Mouse (Mus musculus): ENCODE measurements around the gene Dppa1.
"Not testable (repeated sequence)": the region's sequence is repeated elsewhere in the genome, so short reads cannot be mapped to it uniquely, and the experiment has no call there.

Gene Dppa1

DNA sequence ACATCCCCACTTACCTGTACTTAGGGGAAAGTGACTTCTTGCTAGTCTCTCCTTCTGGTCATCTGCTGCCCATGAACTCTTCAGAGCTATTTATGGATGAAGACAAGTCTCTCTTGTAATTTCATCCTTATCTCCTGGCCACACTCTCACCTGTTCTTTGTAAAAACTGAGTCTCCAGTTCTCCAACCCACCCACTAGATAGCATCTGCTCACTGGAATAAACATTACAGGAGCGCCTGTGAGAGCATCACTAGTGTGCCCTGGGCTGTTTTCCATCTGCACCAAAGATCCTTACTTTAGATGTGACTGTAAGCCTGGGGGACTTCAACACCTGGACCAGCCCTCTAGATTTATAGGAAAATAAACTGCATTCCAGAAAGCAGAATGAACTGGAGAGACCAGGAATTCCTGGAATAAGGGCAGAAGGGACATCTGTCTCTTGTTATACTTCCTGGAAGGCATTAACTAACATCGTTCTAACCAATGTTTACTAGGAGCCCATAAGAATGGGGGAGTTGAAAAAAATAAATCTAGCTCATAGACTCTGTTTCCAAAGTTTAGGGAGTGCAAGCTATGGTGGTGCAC, at the start of gene Dppa1:
Dppa1 (minus strand) TSS at position 51 of the 585 bp plus-strand sequence.
- no peak for DNase-seq (ENCODE audit: low spot score in 2 of 2)

DNA sequence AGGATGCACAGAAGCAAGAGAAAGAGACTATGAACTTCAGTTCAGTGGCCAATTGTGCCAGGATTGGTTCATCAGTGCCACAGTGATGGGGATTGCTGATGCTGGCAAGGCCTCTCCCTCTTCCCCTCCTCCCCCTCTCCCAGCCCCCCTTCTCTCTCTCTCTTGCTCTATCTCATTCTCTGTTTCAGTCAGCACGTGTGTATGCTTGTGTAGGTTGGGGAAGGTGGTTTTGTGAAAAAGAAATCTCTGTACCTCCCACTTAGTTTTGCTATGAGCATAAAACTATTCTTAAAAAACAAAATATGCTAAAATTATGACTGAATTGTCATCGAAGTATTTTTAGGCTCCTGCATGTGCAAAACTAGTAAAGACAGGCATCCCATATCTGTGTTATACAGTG, 38.9 kb upstream of the Dppa1 start:
- DNase-seq (ENCODE audit: low spot score in 2 of 2) = no peak

DNA sequence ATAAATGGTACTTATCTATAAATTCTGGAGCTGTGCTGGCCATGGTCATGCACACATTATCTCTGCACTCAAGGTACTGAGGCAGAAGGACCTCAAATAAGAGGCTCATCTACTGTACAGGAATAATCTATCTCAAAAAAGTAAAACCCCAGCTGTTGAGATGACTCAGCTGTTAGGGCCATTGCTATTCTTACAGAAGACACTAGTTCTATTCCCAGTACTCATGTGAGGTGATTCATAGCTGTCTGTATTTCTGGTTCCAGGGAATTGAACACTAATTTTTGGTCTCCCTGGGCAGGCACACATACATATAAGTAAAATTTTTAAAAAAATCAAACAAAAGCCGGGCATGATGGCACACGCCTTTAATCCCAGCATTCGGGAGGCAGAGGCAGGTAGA, 38.0 kb upstream of the Dppa1 start:
- no peak for DNase-seq (ENCODE audit: low spot score in 2 of 2)

DNA sequence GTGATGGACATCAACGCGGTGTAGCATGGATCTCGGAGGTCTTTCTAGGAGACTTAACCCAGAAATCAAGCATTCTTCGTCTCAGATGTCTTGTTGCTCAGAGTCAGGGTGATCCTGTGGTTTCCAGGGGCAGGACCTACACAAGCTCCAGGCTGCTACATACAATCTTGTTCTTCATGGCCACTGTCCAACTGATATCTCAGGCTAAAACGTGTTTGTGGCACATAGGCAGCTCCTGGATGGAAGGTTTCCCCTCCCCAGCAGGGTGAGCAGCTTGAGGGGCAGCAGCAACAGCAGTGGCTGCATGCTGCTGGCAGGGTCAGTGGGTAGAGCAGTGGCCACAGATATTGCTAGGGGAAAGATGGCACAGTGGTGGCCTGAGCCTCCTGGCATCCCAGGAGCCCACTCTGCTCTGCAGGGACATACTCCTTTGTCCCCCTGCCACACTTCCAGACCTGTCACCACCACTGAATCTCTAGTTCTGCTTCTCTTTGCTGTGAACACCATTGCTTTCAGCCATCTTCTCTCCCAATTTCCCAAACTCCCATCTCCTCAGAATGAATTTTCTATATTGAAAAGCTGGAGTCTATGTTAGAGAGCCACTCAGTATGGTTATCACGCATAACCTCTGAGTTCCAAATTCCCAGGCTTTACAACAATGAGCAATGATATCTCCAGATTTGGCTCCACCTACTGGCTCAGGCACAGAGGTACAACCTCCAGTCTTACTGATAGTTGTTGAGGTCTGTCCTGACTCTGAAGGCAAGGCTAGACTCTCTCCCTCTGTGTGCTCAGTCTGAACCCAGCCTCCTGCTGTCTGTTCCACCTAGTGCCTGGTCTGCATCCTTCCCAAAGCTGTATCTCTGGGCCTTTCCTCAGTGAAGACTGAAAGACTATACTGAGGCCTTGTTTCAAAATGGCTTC, 36.8 kb upstream of the Dppa1 start:
- no peak for DNase-seq (ENCODE audit: low spot score in 2 of 2)

DNA sequence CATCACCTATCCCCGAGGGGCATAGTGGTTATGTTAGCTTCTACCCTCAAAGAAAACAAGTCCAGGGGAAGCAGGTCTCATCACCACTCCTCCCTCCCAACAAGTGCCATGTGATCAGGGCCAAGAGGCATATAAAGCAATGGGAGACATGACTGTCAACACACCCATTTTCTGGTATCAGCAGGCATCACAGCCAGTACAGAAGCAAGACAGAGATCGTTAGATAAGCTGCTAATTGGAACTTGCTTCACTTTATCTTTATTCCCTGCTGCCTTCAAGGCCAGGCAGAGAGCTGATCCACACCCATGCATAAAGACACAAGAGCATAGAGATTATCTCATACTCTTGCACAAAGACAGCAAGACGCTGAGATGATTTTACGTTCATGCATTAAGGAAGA, 34.2 kb upstream of the Dppa1 start:
- no peak for DNase-seq (ENCODE audit: low spot score in 2 of 2)

DNA sequence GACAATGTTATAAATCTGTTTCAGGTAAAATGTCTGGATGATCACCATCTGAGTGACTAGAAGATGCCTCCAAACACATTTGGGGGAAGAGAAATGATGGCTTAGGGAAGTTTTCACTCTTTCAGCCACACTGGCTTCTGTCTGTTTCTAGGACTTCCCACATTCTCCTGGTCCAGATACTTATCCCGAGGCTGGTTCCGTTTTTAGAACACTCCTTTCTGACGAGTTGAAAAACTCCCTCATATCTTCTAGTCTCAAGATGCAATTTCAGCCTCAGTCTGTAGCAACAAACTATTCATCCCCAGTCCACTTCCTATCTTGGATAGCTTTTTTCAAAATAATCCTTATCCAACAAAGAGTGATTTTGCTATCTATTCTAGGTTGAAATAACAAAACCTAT, 23.4 kb upstream of the Dppa1 start:
- DNase-seq (ENCODE audit: low spot score in 2 of 2) = no peak

DNA sequence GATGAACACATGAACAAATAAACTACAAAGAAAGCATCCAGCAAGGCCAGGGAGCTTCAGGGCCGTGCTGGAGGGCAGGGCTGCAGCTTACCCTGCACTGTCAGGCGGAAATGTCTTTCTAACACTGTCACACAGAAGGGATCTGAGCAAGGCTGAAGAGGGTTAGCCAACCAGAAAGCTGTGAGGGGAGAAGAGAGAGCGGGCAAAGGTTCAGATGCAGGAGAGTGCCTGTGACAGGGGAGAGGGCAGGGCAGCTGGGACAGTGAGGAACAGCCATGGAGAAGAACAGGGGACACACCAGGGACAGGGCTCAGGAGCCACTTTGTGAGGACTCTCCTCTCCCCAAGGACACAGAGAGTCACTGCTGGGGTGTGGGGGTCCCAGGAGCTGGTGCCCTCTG, 20.6 kb upstream of the Dppa1 start:
- not testable (repeated sequence) for DNase-seq (ENCODE audit: low spot score in 2 of 2)

DNA sequence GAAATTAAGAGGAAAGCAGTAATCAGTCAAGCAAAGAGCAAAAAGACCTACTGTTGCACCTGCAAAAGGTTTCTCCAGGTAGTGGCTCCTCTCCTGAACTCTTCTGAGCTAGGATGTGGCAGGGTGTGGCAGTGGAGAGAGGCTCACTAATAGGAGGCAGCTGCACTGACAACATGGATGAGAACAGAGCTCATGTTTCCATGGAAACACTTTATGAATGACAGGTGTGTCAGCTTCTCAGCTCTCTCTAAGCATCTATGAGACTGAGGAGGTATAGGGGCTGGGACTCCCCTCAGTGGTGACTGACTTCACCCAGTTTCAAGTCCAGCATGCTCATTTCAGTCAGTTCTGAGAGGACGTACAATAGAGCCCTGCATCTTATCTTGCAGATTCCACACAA, 15.8 kb upstream of the Dppa1 start:
- no peak for DNase-seq (ENCODE audit: low spot score in 2 of 2)

DNA sequence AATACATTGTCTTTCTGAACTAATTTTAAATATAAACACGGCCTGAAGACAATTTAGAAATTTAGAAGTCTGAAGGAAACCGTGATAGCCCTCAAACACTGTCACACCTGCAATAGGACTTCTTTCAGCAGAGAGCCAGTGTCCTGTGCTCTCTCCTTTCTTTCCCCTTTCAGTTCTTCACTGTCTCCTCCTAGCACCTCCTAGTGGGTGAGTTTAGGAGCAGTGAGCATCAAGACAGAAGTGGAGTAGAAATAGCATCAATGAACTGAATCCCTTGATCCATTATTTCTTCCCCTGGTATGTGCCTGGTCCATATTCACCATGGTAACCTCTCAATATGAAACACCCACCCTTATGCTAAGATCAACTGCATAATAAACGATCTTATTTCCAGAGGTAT, 7.5 kb upstream of the Dppa1 start:
- DNase-seq (ENCODE audit: low spot score in 2 of 2) = no peak

DNA sequence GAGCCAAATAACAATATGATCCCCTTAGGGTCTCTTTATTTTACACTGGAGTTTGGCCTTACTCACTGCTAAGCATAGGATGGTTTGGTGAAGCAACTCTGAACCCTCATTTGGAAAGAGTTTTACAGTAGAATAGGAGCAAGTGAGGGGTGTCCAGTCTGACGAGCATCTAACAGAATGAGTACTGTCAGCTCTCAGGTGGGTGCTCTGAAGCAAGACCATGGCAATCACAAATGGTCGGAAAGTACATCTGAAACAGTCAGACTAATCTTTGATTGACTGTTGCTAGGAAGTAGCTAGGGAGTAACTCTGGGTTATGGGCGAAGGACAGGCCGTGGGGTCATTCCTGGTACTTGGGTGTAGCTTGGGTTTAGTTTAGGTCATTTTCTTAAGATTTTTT, 6.5 kb upstream of the Dppa1 start:
- DNase-seq (ENCODE audit: low spot score in 2 of 2) = not testable (repeated sequence)

DNA sequence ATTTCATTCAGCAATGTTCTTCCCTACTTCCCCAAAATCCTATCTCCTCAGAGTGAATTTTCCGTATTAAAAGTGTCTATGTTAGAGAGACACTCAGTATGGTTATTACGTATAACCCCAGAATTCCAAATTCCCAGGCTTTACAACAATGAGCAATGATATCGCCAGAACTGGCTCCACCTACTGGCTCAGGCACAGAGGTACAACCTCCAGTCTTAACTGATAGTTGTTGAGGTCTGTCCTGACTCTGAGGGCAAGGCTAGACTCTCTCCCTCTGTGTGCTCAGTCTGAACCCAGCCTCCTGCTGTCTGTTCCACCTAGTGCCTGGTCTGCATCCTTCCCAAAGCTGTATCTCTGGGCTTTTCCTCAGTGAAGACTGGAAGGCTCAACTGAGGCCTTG, 2.6 kb upstream of the Dppa1 start:
- no peak for DNase-seq (ENCODE audit: low spot score in 2 of 2)

DNA sequence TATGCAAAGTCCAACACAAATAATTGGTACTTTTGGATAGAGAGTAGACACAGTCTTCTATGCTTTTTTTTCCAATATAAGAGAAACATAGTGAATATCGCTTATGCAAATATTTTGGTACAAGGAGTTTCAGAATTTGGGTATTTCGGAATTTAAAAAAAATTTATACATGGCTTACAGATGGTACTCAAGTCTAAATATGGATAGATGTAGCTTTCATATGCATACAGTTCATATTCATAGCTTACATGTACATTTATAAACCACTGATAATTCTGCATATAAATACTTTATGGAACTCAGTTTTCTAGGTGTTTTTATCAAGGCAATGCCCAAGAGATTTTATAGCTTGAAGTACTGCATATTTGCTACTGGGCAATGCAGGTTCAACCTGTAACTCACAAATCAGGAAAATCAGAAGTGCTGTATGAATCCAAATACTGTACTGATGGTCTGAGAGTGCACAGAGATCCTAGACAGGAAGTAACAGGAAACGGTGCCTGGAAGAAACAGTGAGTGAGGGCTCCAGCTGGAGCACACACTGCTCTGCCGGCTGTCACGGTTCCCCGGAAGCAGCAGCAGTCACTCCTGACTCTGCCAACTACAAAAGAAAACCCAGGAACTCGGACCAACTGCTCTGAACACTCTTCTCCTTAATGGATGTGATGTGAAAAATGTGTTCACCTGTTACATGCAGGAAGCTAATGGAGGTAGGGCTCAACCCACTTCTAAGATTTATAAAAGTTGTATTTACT, 8.5 kb downstream of the Dppa1 start:
- DNase-seq (ENCODE audit: low spot score in 2 of 2) = no peak

DNA sequence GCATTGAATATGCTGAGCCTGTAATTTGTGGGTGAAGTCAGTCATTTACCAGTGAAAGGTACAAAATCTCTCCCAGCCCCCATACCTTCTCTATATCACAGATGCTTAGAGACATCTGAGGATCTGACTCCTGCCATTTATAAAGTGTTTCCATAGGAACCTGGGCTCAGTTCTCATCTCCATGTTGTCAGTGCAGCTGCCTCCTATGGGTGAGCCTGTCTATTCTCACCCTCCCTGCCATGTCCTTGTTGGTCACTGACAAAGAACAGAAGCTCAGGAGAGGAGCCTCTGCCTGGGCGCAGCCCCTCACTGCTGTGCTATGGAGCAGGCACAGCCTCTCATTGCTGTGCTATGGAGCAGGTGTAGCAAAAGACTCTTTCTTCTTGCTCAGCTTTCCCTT, 9.1 kb downstream of the Dppa1 start:
- DNase-seq (ENCODE audit: low spot score in 2 of 2) = no peak

DNA sequence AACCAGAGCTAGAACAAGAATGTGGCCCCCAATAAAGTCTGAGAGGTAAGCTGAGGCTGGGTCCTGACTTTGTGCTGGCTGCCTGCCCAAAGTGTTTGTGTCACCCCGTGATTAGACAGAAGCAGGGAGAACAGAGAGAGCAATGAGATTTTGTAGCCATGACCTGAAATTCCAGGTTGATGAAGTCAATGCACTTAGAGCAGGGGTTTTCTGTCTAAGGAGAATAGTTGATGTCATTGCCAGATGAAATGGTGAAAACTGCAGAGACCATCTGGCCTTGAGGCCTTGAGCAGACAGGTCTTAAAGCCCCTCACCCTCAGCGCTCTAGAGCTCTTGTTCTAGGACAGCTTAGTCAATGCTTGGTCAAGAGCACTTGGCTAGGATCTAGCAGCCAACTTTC, 36.6 kb downstream of the Dppa1 start:
- no peak for DNase-seq (ENCODE audit: low spot score in 2 of 2)

DNA sequence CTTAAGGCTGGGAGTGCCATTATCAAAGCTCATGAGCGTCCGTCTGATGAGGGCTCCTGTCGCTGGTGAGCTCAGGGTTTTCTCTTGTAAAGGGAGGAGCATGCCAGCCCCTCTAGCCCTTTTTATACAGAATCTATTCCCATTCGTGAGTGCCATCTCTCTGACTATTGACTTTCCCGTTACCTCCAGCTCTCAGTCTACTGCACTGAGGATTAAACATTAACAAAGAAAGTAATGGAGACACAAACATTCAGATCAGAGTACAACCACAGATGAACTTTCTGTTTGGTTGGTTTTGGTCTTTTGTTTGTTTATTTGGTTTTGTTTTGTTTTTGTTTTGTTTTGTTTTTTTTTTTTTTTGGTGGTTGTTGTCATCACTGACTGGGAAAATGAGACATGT, 46.3 kb downstream of the Dppa1 start:
- no peak for DNase-seq (ENCODE audit: low spot score in 2 of 2)

DNA sequence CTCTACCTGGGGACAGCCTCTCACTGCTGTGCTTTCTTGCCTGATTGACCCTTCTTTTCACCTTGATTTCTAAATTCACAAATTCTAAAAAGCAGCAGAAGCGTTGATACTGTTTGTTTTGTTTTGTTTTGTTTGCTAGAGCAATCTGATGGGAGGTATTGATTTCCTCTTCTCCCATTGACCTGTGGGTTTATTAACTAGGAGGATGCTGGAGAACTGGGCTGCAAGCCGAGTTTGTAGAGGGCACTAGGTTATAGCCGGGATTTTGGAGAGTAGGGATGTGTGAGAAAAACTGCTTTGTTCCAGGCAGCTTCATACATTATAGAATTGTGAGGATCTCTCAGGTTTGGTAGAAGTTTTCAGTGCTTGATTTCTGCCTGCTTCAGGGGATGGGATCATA, 48.6 kb downstream of the Dppa1 start:
- no peak for DNase-seq (ENCODE audit: low spot score in 2 of 2)

DNA sequence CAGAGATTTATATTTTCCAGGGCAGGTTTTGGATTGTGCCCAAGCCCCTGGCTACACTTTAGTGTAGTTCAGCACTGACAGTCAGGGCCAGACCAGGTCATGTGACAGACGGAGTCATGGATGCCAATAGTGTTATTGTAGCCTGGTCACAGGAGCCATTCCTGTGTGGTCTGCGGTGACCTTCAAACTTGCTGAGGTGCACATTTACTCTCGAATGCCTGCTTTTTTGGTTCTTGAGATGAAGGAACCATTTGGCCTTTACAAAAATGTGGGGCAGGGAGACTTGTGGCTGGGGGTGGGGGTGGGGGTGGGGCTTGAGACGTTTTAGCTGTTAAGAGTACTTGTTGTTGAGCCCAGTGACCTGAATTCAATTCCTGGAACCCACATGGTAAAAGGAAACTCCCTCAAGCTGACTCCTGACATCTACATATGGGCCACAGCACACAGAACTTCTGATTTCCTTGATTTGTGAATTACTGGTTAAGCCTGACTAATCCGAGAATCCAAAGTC, 50.2 kb downstream of the Dppa1 start:
- DNase-seq (ENCODE audit: low spot score in 2 of 2) = no peak

DNA sequence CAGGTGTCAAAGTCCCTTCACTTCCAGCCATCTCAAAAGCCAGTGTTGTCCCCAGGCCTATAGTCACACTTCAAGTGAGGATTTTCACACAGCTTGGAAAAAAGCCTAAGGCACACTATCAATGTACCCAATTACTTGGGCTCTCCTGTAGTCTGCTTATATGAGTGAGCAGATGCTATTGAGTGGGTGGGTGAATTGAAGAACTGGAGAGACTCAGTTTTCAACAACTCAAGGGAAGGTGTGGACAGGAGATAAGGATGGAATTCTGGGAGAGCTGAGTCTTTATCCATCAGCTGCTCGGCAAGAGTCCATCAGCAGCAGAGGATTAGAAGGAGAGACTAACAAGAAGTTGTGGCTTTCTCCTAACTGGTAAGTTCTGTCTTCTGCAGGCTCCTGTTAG, 57.7 kb downstream of the Dppa1 start, which contains the start of gene BC053393:
BC053393 (plus strand) TSS at position 210 of the 400 bp plus-strand sequence.
- no peak for DNase-seq (ENCODE audit: low spot score in 2 of 2)

DNA sequence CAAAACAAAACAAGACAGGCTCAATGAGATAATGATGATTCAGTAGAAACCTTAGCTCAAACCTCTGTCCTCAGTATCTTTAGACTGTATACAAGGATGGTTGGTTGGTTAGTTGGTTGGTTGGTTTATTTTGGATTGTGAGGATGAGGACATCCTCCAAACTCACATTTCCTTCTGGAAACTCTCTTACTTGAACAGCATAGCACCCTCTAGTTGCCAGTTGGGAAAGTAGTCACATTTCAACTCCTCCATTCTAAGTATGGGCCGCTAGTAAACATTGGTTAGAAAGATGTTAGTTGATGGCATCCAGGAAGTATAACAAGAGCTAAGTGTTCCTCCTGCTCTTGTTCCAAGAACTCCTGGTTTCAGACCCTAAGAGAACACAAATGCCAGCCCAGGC, 60.0 kb downstream of the Dppa1 start:
- no peak for DNase-seq (ENCODE audit: low spot score in 2 of 2)

DNA sequence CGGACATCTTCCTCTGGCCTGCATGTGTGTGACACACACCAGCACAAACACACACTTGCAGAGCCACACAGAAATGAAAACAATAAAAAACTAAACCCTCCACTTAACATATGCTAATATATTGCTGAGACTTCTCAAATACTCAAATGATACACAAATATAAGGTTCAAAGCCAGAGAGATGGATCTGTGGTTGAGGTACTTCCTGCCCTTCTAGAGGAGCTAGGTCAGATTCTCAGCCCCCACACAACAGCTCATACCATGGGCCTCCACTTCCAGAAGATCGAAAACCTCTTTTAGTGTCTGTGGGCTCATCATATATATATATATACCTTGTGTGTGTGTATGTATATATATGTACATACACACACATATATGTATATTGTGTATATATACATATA, 63.1 kb downstream of the Dppa1 start:
- no peak for DNase-seq (ENCODE audit: low spot score in 2 of 2)

DNA sequence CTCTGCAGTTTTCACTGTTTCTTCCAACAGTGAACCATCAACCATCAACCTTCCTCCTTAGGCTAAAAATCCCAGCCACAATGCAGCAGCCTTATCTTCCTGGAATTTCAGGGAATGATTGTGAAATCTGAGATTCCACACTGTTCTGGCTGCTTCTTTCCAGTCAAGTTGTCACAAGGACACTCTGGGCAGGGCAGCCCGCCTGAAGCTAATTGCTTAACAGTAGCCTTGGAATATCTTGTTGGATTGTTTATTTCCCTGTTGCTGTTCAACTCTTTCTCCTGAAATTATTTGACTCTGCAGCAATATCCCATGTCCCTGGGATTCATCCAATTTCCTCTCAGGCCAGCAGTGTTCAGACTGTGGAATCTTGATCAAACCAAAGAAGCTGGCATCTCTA, 64.4 kb downstream of the Dppa1 start:
- no peak for DNase-seq (ENCODE audit: low spot score in 2 of 2)

DNA sequence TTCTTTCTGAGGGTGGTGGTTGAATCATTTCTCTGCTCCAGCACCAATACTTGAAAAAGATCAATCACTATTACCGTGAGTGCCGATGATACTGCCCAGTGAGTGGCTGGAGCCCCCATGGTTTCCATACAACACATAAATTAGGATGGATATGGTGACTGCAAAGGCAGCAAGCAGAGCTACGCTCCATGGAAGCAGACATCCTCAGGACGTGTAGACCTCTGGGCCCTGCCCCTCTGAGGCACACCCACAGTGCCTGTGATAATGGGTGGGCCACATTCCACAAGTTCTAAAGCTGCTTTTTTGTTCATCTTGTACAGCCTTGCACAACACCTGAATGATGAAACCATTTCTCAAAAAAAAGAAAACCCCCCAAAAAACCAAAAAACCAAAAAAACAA, 68.0 kb downstream of the Dppa1 start:
- no peak for DNase-seq (ENCODE audit: low spot score in 2 of 2)
